Mouse (Mus musculus) liver, embryonic 13.5 days (tissue): Measurements from ENCODE around the gene Cercam. TPM values are rescaled to one million over a fixed set of nuclear protein-coding genes. Genes with fewer than 3 reads are reported as not detected.
"Not testable (repeated sequence)": the region's sequence is repeated elsewhere in the genome, so short reads cannot be mapped to it uniquely, and the experiment has no call there.

Source experiments
- ATAC-seq: fragments of 200-750 bp; cut with Nextera tagmentation; 2 replicates; pipeline ENCODE4 v1.8.0; 2017; ENCODE audit warnings: low read depth, mild to moderate bottlenecking, moderate number of reproducible peaks, moderate library complexity
- DNase-seq: peaks from one replicate; pipeline ENCODE4 v3.0.0; 2022
- H3K27ac ChIP-seq: fragments of 300-500 bp; sonication (generic); 2 replicates; pipeline ENCODE4 v1.5.1; 2015; ENCODE audit warnings: moderate library complexity, mild to moderate bottlenecking, inconsistent platforms
- H3K27me3 ChIP-seq: fragments of 300-500 bp; sonication (generic); 2 replicates; pipeline ENCODE4 v1.6.1; 2015; ENCODE audit warnings: mild to moderate bottlenecking, inconsistent platforms
- H3K36me3 ChIP-seq: fragments of 300-500 bp; sonication (generic); 2 replicates; pipeline ENCODE4 v1.6.1; 2015; ENCODE audit warnings: mild to moderate bottlenecking, inconsistent platforms
- H3K4me1 ChIP-seq: fragments of 300-500 bp; sonication (generic); replicated peaks from 2 replicates; pipeline ENCODE4 v1.6.1; 2015; ENCODE audit warnings: inconsistent platforms
- H3K4me2 ChIP-seq: fragments of 300-500 bp; sonication (generic); 2 replicates; pipeline ENCODE4 v1.6.1; 2015; ENCODE audit warnings: inconsistent platforms, mild to moderate bottlenecking, moderate library complexity
- H3K4me3 ChIP-seq: fragments of 300-500 bp; sonication (generic); replicated peaks from 2 replicates; pipeline ENCODE4 v1.5.1; 2015; ENCODE audit warnings: mild to moderate bottlenecking, inconsistent platforms
- H3K9ac ChIP-seq: fragments of 300-500 bp; sonication (generic); 2 replicates; pipeline ENCODE4 v1.6.1; 2015; ENCODE audit warnings: mild to moderate bottlenecking, inconsistent platforms
- H3K9me3 ChIP-seq: fragments of 300-500 bp; sonication (generic); replicated peaks from 2 replicates; pipeline ENCODE4 v1.6.1; 2016; ENCODE audit warnings: inconsistent platforms
- WGBS: fragments of 180-500 bp; shearing (Covaris S2); methylation state at CpG from one replicate; pipeline ENCODE4 v1.1.7; 2015; ENCODE audit not compliant: insufficient replicate concordance; 5-methylcytosine and 5-hydroxymethylcytosine counted together
- microRNA-seq: library from miRNA; unstranded; fragments of <30 nt; microRNA quantifications from one replicate; pipeline ENCODE4, GENCODE M21; 2016
- polyA plus RNA-seq: library from polyadenylated mRNA; unstranded; fragments of >200 nt; fragmentation: Nextera tagmentation; extraction: Ambion mirVana; gene quantifications from 2 replicates; pipeline ENCODE4 v1.2.1, GENCODE M21; 2015

The Cercam gene
- polyA plus RNA-seq, 1 experiment from 2014 or later = 31.1 TPM

DNA sequence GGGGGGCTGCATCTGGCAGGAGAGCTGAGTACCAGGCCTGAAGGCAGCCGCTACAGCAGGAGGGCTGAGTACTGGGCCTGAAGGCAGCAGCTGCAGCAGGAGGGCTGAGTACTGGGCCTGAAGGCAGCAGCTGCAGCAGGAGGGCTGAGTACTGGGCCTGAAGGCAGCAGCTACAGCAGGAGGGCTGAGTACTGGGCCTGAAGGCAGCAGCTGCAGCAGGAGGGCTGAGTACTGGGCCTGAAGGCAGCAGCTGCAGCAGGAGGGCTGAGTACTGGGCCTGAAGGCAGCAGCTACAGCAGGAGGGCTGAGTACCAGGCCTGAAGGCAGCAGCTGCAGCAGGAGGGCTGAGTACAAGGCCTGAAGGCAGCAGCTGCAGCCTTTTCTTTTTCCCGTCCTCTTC lies 39.2 kb downstream of the Cercam start:
- not testable (repeated sequence) for DNase-seq, H3K27ac ChIP-seq, H3K27me3 ChIP-seq, H3K4me3 ChIP-seq, H3K4me1 ChIP-seq, H3K4me2 ChIP-seq, H3K9me3 ChIP-seq, ATAC-seq, H3K9ac ChIP-seq
- H3K36me3 ChIP-seq = peaks cover 92% of the 10 kb centered on the region
- 89% methylated on average over 2 of the region's 2 CpGs for WGBS

DNA sequence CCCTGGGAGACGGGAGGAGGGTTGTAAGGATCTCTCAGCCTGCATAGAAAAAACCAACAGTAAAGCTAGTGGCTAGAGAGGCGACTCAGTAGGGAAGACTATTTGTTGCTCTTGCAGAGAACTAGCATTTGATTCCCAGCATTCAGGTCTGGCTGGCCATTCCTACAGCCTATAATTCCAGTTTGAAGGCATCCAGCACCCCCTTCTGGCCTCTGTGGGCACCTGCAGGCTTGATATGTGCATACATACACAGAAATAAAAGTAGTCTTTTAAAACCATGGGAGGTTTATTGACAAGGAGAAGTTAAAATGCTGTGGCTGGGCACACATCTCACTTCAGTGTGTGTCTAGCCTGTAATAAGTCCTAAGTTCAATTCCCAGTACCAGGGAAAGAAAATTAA lies 41.1 kb downstream of the Cercam start:
- H3K4me2 ChIP-seq = no peak overlapping the region
- no peak overlapping the region for H3K4me3 ChIP-seq
- H3K27ac ChIP-seq = no peak overlapping the region
- H3K9ac ChIP-seq = no peak overlapping the region
- DNase-seq (peak; percentile 22), ATAC-seq (no peak)
- no peaks in the 10 kb centered on the region for H3K27me3 ChIP-seq
- no peaks in the 10 kb centered on the region for H3K9me3 ChIP-seq
- 84% methylated on average over 2 of the region's 2 CpGs for WGBS
- H3K4me1 ChIP-seq = no peaks in the 10 kb centered on the region
- peaks cover 91% of the 10 kb centered on the region for H3K36me3 ChIP-seq

- Histone ChIP-seq H3K4me1 (peaks cover 31% of the 10 kb centered on the region), H3K36me3 (peaks cover 90% of the 10 kb centered on the region), H3K4me2 (peak overlapping the region; percentile 50), H3K27ac (peak overlapping the region; percentile 84), H3K9ac (peak overlapping the region; percentile 51), H3K9me3 (no peaks in the 10 kb centered on the region), H3K4me3 (no peak overlapping the region), H3K27me3 (no peaks in the 10 kb centered on the region)
- 60% methylated on average over 11 of the region's 11 CpGs for WGBS
- peak; percentile 48 for DNase-seq
- ATAC-seq = peak; percentile 98
Measured at GRCm38 (mm10) chr2:29917621-29918020, 48.7 kb downstream of the Cercam start.

DNA sequence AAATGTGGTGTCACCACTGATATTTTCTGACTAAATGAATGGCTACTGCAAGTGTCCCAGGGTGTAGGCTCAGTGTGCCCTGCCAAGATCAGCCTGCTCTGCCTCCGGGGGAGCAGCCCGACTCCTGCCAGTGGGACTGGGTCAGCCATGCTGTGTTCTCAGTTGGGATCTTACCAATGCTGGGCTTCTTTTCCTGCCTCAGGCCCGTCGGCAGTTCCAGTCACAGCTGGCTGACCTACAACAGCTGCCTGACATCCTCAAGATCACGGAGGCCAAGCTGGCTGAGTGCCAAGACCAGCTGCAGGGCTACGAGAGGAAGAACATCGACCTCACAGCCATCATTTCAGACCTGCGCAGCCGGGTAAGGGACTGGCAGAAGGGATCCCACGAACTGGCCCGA lies 53.0 kb downstream of the Cercam start:
- no peak for ATAC-seq
- no peaks in the 10 kb centered on the region for H3K9me3 ChIP-seq
- 80% methylated on average over 11 of the region's 11 CpGs for WGBS
- H3K27ac ChIP-seq = no peak overlapping the region
- DNase-seq = no peak
- H3K4me2 ChIP-seq = no peak overlapping the region
- peaks cover 92% of the 10 kb centered on the region for H3K36me3 ChIP-seq
- peaks cover 18% of the 10 kb centered on the region for H3K4me1 ChIP-seq
- no peaks in the 10 kb centered on the region for H3K27me3 ChIP-seq
- no peak overlapping the region for H3K4me3 ChIP-seq
- no peak overlapping the region for H3K9ac ChIP-seq

GRCm38 (mm10) chr2:29926542-29926941 lies 57.6 kb downstream of the Cercam start:
- Histone ChIP-seq H3K27me3 (no peaks in the 10 kb centered on the region), H3K4me3 (no peak overlapping the region), H3K9ac (no peak overlapping the region), H3K9me3 (no peaks in the 10 kb centered on the region), H3K4me1 (no peaks in the 10 kb centered on the region), H3K4me2 (no peak overlapping the region), H3K27ac (no peak overlapping the region), H3K36me3 (peaks cover 96% of the 10 kb centered on the region)
- DNase-seq = no peak
- WGBS = 86% methylated on average over 5 of the region's 5 CpGs
- ATAC-seq = no peak

DNA sequence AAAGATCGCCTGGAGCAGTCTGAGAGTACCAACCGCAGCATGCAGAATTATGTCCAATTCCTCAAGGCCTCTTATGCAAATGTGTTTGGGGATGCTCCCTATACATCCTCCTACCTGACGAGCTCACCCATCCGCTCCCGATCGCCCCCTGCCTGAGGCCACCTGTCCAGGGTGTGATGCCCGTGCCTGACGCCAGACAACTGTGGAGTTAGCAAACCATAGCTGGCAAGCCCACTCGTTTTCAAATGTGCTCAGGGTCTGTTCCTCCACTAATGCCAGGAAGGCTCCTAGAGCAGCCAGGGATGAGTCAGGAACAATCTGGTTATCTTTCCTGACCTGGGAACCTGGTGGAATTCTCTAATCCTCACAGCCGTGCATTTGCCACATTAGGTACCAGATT lies 61.5 kb downstream of the Cercam start:
- no peak for ATAC-seq
- H3K4me3 ChIP-seq = no peak overlapping the region
- DNase-seq = no peak
- H3K36me3 ChIP-seq = peaks cover 56% of the 10 kb centered on the region
- 83% methylated on average over 10 of the region's 10 CpGs for WGBS
- H3K9me3 ChIP-seq = no peaks in the 10 kb centered on the region
- H3K4me2 ChIP-seq = no peak overlapping the region
- no peak overlapping the region for H3K27ac ChIP-seq
- H3K9ac ChIP-seq = no peak overlapping the region
- peaks cover 9% of the 10 kb centered on the region; the same call in 1 of the 2 replicates for H3K4me1 ChIP-seq
- no peaks in the 10 kb centered on the region for H3K27me3 ChIP-seq

DNA sequence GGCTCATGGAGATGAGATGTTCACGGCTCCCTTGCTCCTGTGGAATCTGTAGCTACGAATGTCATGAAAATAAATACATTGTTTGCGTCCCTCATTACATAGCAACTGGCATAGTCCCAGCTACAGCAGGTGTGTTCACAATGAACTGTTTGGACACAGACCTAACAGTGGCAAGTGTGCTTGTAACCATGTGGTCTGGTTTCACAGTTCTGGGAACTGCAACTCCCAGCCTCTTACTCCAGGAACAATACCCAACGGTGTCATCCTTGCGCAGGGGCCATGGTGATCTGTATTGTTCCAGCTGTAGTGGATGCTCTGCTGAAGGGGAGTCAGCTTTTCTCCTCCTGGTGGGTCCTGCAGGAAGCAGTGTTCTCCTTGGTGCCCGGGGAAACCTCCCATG lies 62.2 kb downstream of the Cercam start:
- Histone ChIP-seq H3K9me3 (no peaks in the 10 kb centered on the region), H3K4me1 (peaks cover 15% of the 10 kb centered on the region), H3K27ac (no peak overlapping the region), H3K9ac (no peak overlapping the region), H3K36me3 (peaks cover 49% of the 10 kb centered on the region), H3K4me3 (no peak overlapping the region), H3K4me2 (no peak overlapping the region), H3K27me3 (no peaks in the 10 kb centered on the region)
- DNase-seq = no peak
- ATAC-seq = no peak
- 87% methylated on average over 6 of the region's 6 CpGs for whole genome bisulfite sequencing

Small RNA genes lying within 50 kb of the gene (microRNA-seq; reads per million reads assigned to microRNA genes)
- gene Mir219a-2 (not detected), gene Mir219b (not detected)

Other genes starting within 250 kb of the Cercam start
- gene Rapgef1, start 249.4 kb upstream of the Cercam start, polyA plus RNA-seq = 5.3 and 5.4 TPM in 2 replicates
- gene Gm13420, start 117.5 kb upstream of the Cercam start, polyA plus RNA-seq = 0.30 TPM in 2 replicates
- gene Gm13547, start 109.9 kb upstream of the Cercam start, polyA plus RNA-seq = not detected in 2 replicates
- gene Coq4, start 81.7 kb upstream of the Cercam start, polyA plus RNA-seq = 15.2 and 15.6 TPM in 2 replicates
- 16.2 and 19.1 TPM in 2 replicates for gene Trub2, start 80.7 kb upstream of the Cercam start, polyA plus RNA-seq
- 2.3 and 2.4 TPM in 2 replicates for gene Slc27a4, start 66.5 kb upstream of the Cercam start, polyA plus RNA-seq
- 9.9 and 11.4 TPM in 2 replicates for gene Urm1, start 49.1 kb upstream of the Cercam start, polyA plus RNA-seq
- 39.5 and 49.9 TPM in 2 replicates for gene Odf2, start 20.1 kb downstream of the Cercam start, polyA plus RNA-seq
- gene Gle1, start 66.3 kb downstream of the Cercam start, polyA plus RNA-seq = 29.8 and 33.7 TPM in 2 replicates
- gene Sptan1, start 96.4 kb downstream of the Cercam start, polyA plus RNA-seq = 10.9 and 11.3 TPM in 2 replicates
- gene Wdr34, start 179.7 kb downstream of the Cercam start, polyA plus RNA-seq = 9.9 and 10.7 TPM in 2 replicates
- 317 and 337 TPM in 2 replicates for gene Set, start 188.2 kb downstream of the Cercam start, polyA plus RNA-seq
- 3.1 and 3.2 TPM in 2 replicates for gene Pkn3, start 208.5 kb downstream of the Cercam start, polyA plus RNA-seq
- 22.8 and 23.9 TPM in 2 replicates for gene Zdhhc12, start 224.5 kb downstream of the Cercam start, polyA plus RNA-seq